Mouse (Mus musculus) activated CD4-positive, CD25-positive, alpha-beta regulatory T cell, adult 4 months (primary cell): ENCODE measurements around the gene Dhh. TPM values are rescaled to one million over a fixed set of nuclear protein-coding genes. Genes with fewer than 3 reads are reported as not detected.

Source experiments
- ATAC-seq: one replicate; pipeline ENCODE4 v1.8.0; 2017
- polyA plus RNA-seq, 2 experiments: library from polyadenylated mRNA; unstranded; fragments of 100-300 nt; shearing (Covaris generic); gene quantifications; one replicate each; pipeline ENCODE4 v1.2.1; 2017

The Dhh gene
- polyA plus RNA-seq, 2 experiments from 2014 or later = 0.11 to 0.15 TPM

GRCm38 (mm10) chr15:98849956-98850600 is 48.3 kb downstream of the Dhh start:
- no peak for ATAC-seq

- no peak for ATAC-seq
These were observed 49.2 kb downstream of the Dhh start for GRCm38 (mm10) chr15:98849165-98849564.

GRCm38 (mm10) chr15:98846140-98846539 is 52.2 kb downstream of the Dhh start:
- ATAC-seq = no peak

- no peak for ATAC-seq
These were observed 53.2 kb downstream of the Dhh start for GRCm38 (mm10) chr15:98845149-98845548.

GRCm38 (mm10) chr15:98843595-98844223 is 54.6 kb downstream of the Dhh start:
- ATAC-seq = no peak

Other genes with a start within 250 kb of the Dhh start
- 10 to 100 TPM; 22.8 to 27.3 TPM for gene Ddx23, start 235.6 kb downstream of the Dhh start, polyA plus RNA-seq
- gene Rnd1, start 221.1 kb downstream of the Dhh start, polyA plus RNA-seq = 1 to 10 TPM in 1 of 2 experiments, under 1 TPM in 1; 0.50 to 1.5 TPM
- gene Ccdc65, start 190.3 kb downstream of the Dhh start, polyA plus RNA-seq = under 1 TPM in 1 of 2 experiments, not detected in 1; 0.62 TPM
- gene Fkbp11, start 170.3 kb downstream of the Dhh start, polyA plus RNA-seq = 1 to 10 TPM; 1.3 to 1.7 TPM
- gene Arf3, start 135.3 kb downstream of the Dhh start, polyA plus RNA-seq = 10 to 100 TPM; 29.9 to 46.7 TPM
- under 1 TPM in 1 of 2 experiments, not detected in 1; 0.22 TPM for gene Wnt10b, start 120.4 kb downstream of the Dhh start, polyA plus RNA-seq
- gene Wnt1, start 108.7 kb downstream of the Dhh start, polyA plus RNA-seq = not detected
- not detected for gene Ddn, start 89.0 kb downstream of the Dhh start, polyA plus RNA-seq
- gene Prkag1, start 67.0 kb downstream of the Dhh start, polyA plus RNA-seq = 100 to 1,000 TPM in 1 of 2 experiments, 10 to 100 TPM in 1; 98.2 to 133 TPM
- 10 to 100 TPM; 21.7 to 29.2 TPM for gene Kmt2d, start 27.3 kb downstream of the Dhh start, polyA plus RNA-seq
- gene Rhebl1, start 4.0 kb downstream of the Dhh start, polyA plus RNA-seq = 1 to 10 TPM; 8.7 to 8.8 TPM
- 10 to 100 TPM; 24.2 to 42.0 TPM for gene Lmbr1l, start 19.7 kb upstream of the Dhh start, polyA plus RNA-seq
- 100 to 1,000 TPM; 510 to 711 TPM for gene Tuba1b, start 36.0 kb upstream of the Dhh start, polyA plus RNA-seq
- gene Gm49450, start 55.0 kb upstream of the Dhh start, polyA plus RNA-seq = not detected
- 100 to 1,000 TPM; 243 to 273 TPM for gene Tuba1a, start 55.2 kb upstream of the Dhh start, polyA plus RNA-seq
- gene Tuba1c, start 131.4 kb upstream of the Dhh start, polyA plus RNA-seq = 100 to 1,000 TPM in 1 of 2 experiments, 10 to 100 TPM in 1; 98.3 to 120 TPM
- not detected for gene Prph, start 156.6 kb upstream of the Dhh start, polyA plus RNA-seq
- 1 to 10 TPM; 3.6 to 4.4 TPM for gene Troap, start 176.0 kb upstream of the Dhh start, polyA plus RNA-seq
- not detected for gene C1ql4, start 189.3 kb upstream of the Dhh start, polyA plus RNA-seq
- gene Dnajc22, start 194.6 kb upstream of the Dhh start, polyA plus RNA-seq = not detected
- gene Spats2, start 227.4 kb upstream of the Dhh start, polyA plus RNA-seq = not detected